ENCODE assay signal across 10 mouse cellular contexts in genomic region chr15:93579100-93579499, GRCm38 (mm10).
"Had no signal": no experiment of that assay in that cellular context is flagged by ENCODE, and none has a peak within 500 bp of the region (broad histone marks: within the 10 kb centered on the region; RNA-seq: fewer than 3 reads in every experiment).

No protein-coding gene starts in this region.

- H3K9ac ChIP-seq: limb, embryonic 15.5 days; liver, embryonic 12.5 days; lung, embryonic 14.5 days; neural tube, embryonic 13.5 days; stomach, embryonic 15.5 days had no signal

- H3K36me3 ChIP-seq: midbrain, embryonic 10.5 days had no signal

- H3K4me2 ChIP-seq: limb, embryonic 15.5 days; liver, embryonic 12.5 days; lung, embryonic 14.5 days; neural tube, embryonic 13.5 days; stomach, embryonic 15.5 days had no signal

- H3K4me3 ChIP-seq: layer of hippocampus, adult 2 months; limb, embryonic 15.5 days; liver, embryonic 12.5 days; midbrain, embryonic 10.5 days; neural tube, embryonic 13.5 days; stomach, embryonic 15.5 days had no signal

- H3K27ac ChIP-seq: layer of hippocampus, adult 2 months; limb, embryonic 15.5 days; liver, embryonic 12.5 days; midbrain, embryonic 10.5 days; neural tube, embryonic 13.5 days; stomach, embryonic 15.5 days had no signal

- H3K4me1 ChIP-seq: liver, embryonic 12.5 days; midbrain, embryonic 10.5 days; stomach, embryonic 15.5 days had no signal

- H3K9me3 ChIP-seq: limb, embryonic 15.5 days; stomach, embryonic 15.5 days had no signal

- H3K27me3 ChIP-seq: limb, embryonic 15.5 days; liver, embryonic 12.5 days; neural tube, embryonic 13.5 days; stomach, embryonic 15.5 days had no signal

- ATAC-seq: intestine, postnatal 0 days; liver, embryonic 12.5 days; midbrain, embryonic 16.5 days had no signal

- DNase-seq: lung, embryonic 14.5 days; lung, postnatal 4 days had no signal
